Mouse (Mus musculus) embryonic stem cell, embryonic (primary cell): ENCODE results near the gene Gmppa.

Experiments
- CTCF ChIA-PET, 4 experiments: fragments of 300-600 bp in 2 of 4; fragments of 350-600 bp in 2 of 4; sonication (Branson Sonifier 250); formaldehyde crosslinking; loops; one replicate each; lab custom pipeline; 2022; ENCODE audit warnings: inconsistent platforms in 2 of 4; lab: Charles Lee
- POLR2A ChIA-PET, 4 experiments: fragments of 300-600 bp in 2 of 4; fragments of 350-600 bp in 2 of 4; sonication (Branson Sonifier 250); formaldehyde crosslinking; loops; one replicate each; lab custom pipeline; 2022; ENCODE audit warnings: antibody characterized with exemption in 4 of 4, inconsistent platforms in 1 of 4; lab: Charles Lee

The Gmppa gene

GRCm38 (mm10) chr1:75443247-75444024 is 7.7 kb downstream of the Gmppa start:
- ChIA-PET CTCF (interaction anchor here (0.5 to 2.9 kb wide), 38 partner anchors 8 to 830 kb away, joined by 3 to 18 read pairs (median 4); partner anchors contain the start of genes Chpf (in 1 of the 4), Gmppa (in 1 of the 4), Slc4a3 (in 1 of the 4) and Tmem198 (in 1 of the 4)), POLR2A (interaction anchor here (0.5 to 2.0 kb wide), 44 partner anchors 8 to 263 kb away, joined by 3 to 12 read pairs (median 4); partner anchors contain the start of genes Gmppa (in 3 of the 4), Abcb6 (in 1 of the 4), Chpf (in 1 of the 4) and Slc4a3 (in 1 of the 4))

GRCm38 (mm10) chr1:75444208-75444607 is 8.5 kb downstream of the Gmppa start:
- ChIA-PET CTCF (interaction anchor here (0.5 to 2.9 kb wide), 16 partner anchors 9 to 101 kb away, joined by 3 to 18 read pairs (median 6); partner anchors contain the start of gene Gmppa (in 1 of the 4)), POLR2A (interaction anchor here in 3 of 4 experiments (0.5 to 2.0 kb wide), 14 partner anchors 9 to 139 kb away, joined by 3 to 11 read pairs (median 4); partner anchors contain the start of genes Gmppa (in 3 of the 3), Chpf (in 1 of the 3), Slc4a3 (in 1 of the 3) and Tmem198 (in 1 of the 3))

- CTCF ChIA-PET = interaction anchor here in 3 of 4 experiments (0.6 to 4.4 kb wide), 9 partner anchors 9 to 573 kb away, joined by 3 to 28 read pairs (median 4); partner anchors contain the start of gene Gmppa (in 1 of the 3)
- POLR2A ChIA-PET = interaction anchor here in 2 of 4 experiments (1.3 to 5.4 kb wide), 5 partner anchors 9 to 127 kb away, joined by 3 to 21 read pairs (median 8); partner anchors contain the start of genes Gmppa (in 2 of the 2), Chpf (in 1 of the 2), Dnpep (in 1 of the 2) and Tmem198 (in 1 of the 2)
Measured at GRCm38 (mm10) chr1:75445141-75445701, 9.5 kb downstream of the Gmppa start.

- ChIA-PET POLR2A (interaction anchor here in 3 of 4 experiments (1.3 to 5.4 kb wide), 5 partner anchors 10 to 128 kb away, joined by 3 to 21 read pairs (median 4); partner anchors contain the start of genes Gmppa (in 3 of the 3), Chpf (in 1 of the 3), Dnpep (in 1 of the 3) and Tmem198 (in 1 of the 3)), CTCF (interaction anchor here in 3 of 4 experiments (0.6 to 4.5 kb wide), 13 partner anchors 8 to 573 kb away, joined by 3 to 28 read pairs (median 4); partner anchors contain the start of gene Gmppa (in 1 of the 3))
Measured at GRCm38 (mm10) chr1:75445751-75446611, 10.3 kb downstream of the Gmppa start.

GRCm38 (mm10) chr1:75446656-75447055 is 10.9 kb downstream of the Gmppa start:
- ChIA-PET POLR2A (interaction anchor here in 3 of 4 experiments (1.2 to 5.4 kb wide), 4 partner anchors 10 to 20 kb away, joined by 3 to 21 read pairs (median 6); partner anchors contain the start of gene Gmppa (in 3 of the 3)), CTCF (interaction anchor here in 3 of 4 experiments (0.6 to 4.5 kb wide), 12 partner anchors 8 to 153 kb away, joined by 3 to 28 read pairs (median 4); partner anchors contain the start of gene Gmppa (in 2 of the 3))

- CTCF ChIA-PET = interaction anchor here in 3 of 4 experiments (0.6 to 4.8 kb wide), 16 partner anchors 11 to 196 kb away, joined by 3 to 28 read pairs (median 4); partner anchors contain the start of genes Gmppa (in 2 of the 3), Chpf (in 1 of the 3) and Tmem198 (in 1 of the 3)
- POLR2A ChIA-PET = interaction anchor here (0.7 to 5.4 kb wide), 13 partner anchors 10 to 1878 kb away, joined by 3 to 22 read pairs (median 4); partner anchors contain the start of genes Gmppa (in 4 of the 4) and Dnpep (in 1 of the 4)
Measured at GRCm38 (mm10) chr1:75447265-75448051, 11.7 kb downstream of the Gmppa start.

GRCm38 (mm10) chr1:75448052-75448431 is 12.3 kb downstream of the Gmppa start:
- ChIA-PET POLR2A (interaction anchor here in 3 of 4 experiments (0.7 to 5.4 kb wide), 13 partner anchors 10 to 1878 kb away, joined by 3 to 22 read pairs (median 4); partner anchors contain the start of genes Gmppa (in 3 of the 3) and Dnpep (in 1 of the 3)), CTCF (interaction anchor here (0.6 to 4.8 kb wide), 16 partner anchors 10 to 197 kb away, joined by 3 to 28 read pairs (median 5); partner anchors contain the start of genes Gmppa (in 3 of the 4), Chpf (in 1 of the 4) and Tmem198 (in 1 of the 4))

- ChIA-PET POLR2A (interaction anchor here in 2 of 4 experiments (0.6 to 5.4 kb wide), 10 partner anchors 8 to 280 kb away, joined by 3 to 22 read pairs (median 3); partner anchors contain the start of genes Chpf (in 1 of the 2), Dnpep (in 1 of the 2), Gmppa (in 1 of the 2) and Tmem198 (in 1 of the 2)), CTCF (interaction anchor here (0.6 to 4.8 kb wide), 12 partner anchors 9 to 51 kb away, joined by 3 to 28 read pairs (median 8); partner anchors contain the start of genes Gmppa (in 3 of the 4), Chpf (in 1 of the 4) and Tmem198 (in 1 of the 4))
Measured at GRCm38 (mm10) chr1:75448937-75449336, 13.2 kb downstream of the Gmppa start.

- CTCF ChIA-PET = interaction anchor here (0.6 to 4.8 kb wide), 15 partner anchors 9 to 132 kb away, joined by 3 to 28 read pairs (median 5); partner anchors contain the start of genes Gmppa (in 3 of the 4), Chpf (in 1 of the 4), Dnpep (in 1 of the 4) and Tmem198 (in 1 of the 4)
- POLR2A ChIA-PET = interaction anchor here in 2 of 4 experiments (0.6 to 5.4 kb wide), 9 partner anchors 9 to 281 kb away, joined by 3 to 22 read pairs (median 3); partner anchors contain the start of genes Chpf (in 1 of the 2), Gmppa (in 1 of the 2), Tmem198 (in 1 of the 2) and Zfand2b (in 1 of the 2)
Measured at GRCm38 (mm10) chr1:75449377-75450135, 13.8 kb downstream of the Gmppa start.

- ChIA-PET POLR2A (interaction anchor here in 2 of 4 experiments (0.9 to 5.4 kb wide), 5 partner anchors 8 to 133 kb away, joined by 3 to 22 read pairs (median 4); partner anchors contain the start of gene Gmppa (in 1 of the 2)), CTCF (interaction anchor here in 3 of 4 experiments (0.6 to 4.8 kb wide), 9 partner anchors 8 to 133 kb away, joined by 3 to 25 read pairs (median 4); partner anchors contain the start of genes Chpf (in 1 of the 3), Dnpep (in 1 of the 3) and Tmem198 (in 1 of the 3))
Measured at GRCm38 (mm10) chr1:75450314-75451005, 14.7 kb downstream of the Gmppa start, which contains the start of gene Asic4. Asic4 (plus strand) TSS chr1:75450436.

- CTCF ChIA-PET = interaction anchor here (0.6 to 4.8 kb wide), 10 partner anchors 12 to 1110 kb away, joined by 3 to 25 read pairs (median 4); partner anchors contain the start of genes Chpf (in 1 of the 4) and Tmem198 (in 1 of the 4)
Measured at GRCm38 (mm10) chr1:75451900-75452299, 16.2 kb downstream of the Gmppa start.

GRCm38 (mm10) chr1:75455433-75455832 is 19.7 kb downstream of the Gmppa start:
- POLR2A ChIA-PET = interaction anchor here in 1 of 4 experiments (2.3 kb wide), 1 partner anchor 12 kb away, joined by 6 read pairs; no protein-coding TSS in a partner anchor
- CTCF ChIA-PET = interaction anchor here (0.7 to 2.4 kb wide), 6 partner anchors 11 to 42 kb away, joined by 3 to 7 read pairs (median 6); no protein-coding TSS in a partner anchor

More at GRCm38 (mm10) chr1:75451900-75452299, 16.2 kb downstream of the Gmppa start:
- POLR2A ChIA-PET = interaction anchor here (0.6 to 2.8 kb wide), 14 partner anchors 9 to 135 kb away, joined by 3 to 7 read pairs (median 4); partner anchors contain the start of gene Gmppa (in 1 of the 4)

- ChIA-PET POLR2A (interaction anchor here in 2 of 4 experiments (0.7 to 4.4 kb wide), 4 partner anchors 7 to 653 kb away, joined by 4 to 22 read pairs (median 8); partner anchors contain the start of gene Asic4 (in 1 of the 2)), CTCF (interaction anchor here (0.6 to 3.4 kb wide), 8 partner anchors 11 to 465 kb away, joined by 3 to 23 read pairs (median 6); no protein-coding TSS in a partner anchor)
Measured at GRCm38 (mm10) chr1:75455948-75456347, 20.2 kb downstream of the Gmppa start.
